Mouse (Mus musculus) kidney, embryonic 14.5 days (tissue): Measurements from ENCODE around the gene Esrrg. TPM values are rescaled to one million over a fixed set of nuclear protein-coding genes. Genes with fewer than 3 reads are reported as not detected.
A peak's percentile ranks its signal among the peaks of the same experiment; 100 is the strongest.

ENCODE experiments used
- ATAC-seq: fragments of 200-750 bp; cut with Nextera tagmentation; 2 replicates; pipeline ENCODE4 v1.8.0; 2017; ENCODE audit warnings: moderate number of reproducible peaks, mild to moderate bottlenecking, moderate TSS enrichment, moderate library complexity; ENCODE audit not compliant: low FRiP score, low TSS enrichment
- H3K27ac ChIP-seq: fragments of 300-500 bp; sonication (generic); 2 replicates; pipeline ENCODE4 v1.5.1; 2014; ENCODE audit warnings: low read depth, mild to moderate bottlenecking, low read length, moderate library complexity, mixed read lengths
- H3K27me3 ChIP-seq: fragments of 300-500 bp; sonication (generic); 2 replicates; pipeline ENCODE4 v1.6.1; 2014; ENCODE audit warnings: mild to moderate bottlenecking, low read length; ENCODE audit not compliant: control insufficient read depth, insufficient read depth
- H3K36me3 ChIP-seq: fragments of 300-500 bp; sonication (generic); 2 replicates; pipeline ENCODE4 v1.6.1; 2014; ENCODE audit warnings: low read length, mixed read lengths; ENCODE audit not compliant: control insufficient read depth, insufficient read depth
- H3K4me1 ChIP-seq: fragments of 300-500 bp; sonication (generic); 2 replicates; pipeline ENCODE4 v1.6.1; 2014; ENCODE audit warnings: low read length, mixed read lengths; ENCODE audit not compliant: control insufficient read depth, insufficient read depth
- H3K4me2 ChIP-seq: fragments of 300-500 bp; sonication (generic); replicated peaks from 2 replicates; pipeline ENCODE4 v1.6.1; 2014; ENCODE audit warnings: low read depth, mild to moderate bottlenecking, low read length
- H3K4me3 ChIP-seq: fragments of 300-500 bp; sonication (generic); 2 replicates; pipeline ENCODE4 v1.5.1; 2014; ENCODE audit warnings: mild to moderate bottlenecking, low read length
- H3K9ac ChIP-seq: fragments of 300-500 bp; sonication (generic); 2 replicates; pipeline ENCODE4 v1.6.1; 2014; ENCODE audit warnings: low read depth, mild to moderate bottlenecking, low read length, moderate library complexity
- H3K9me3 ChIP-seq: fragments of 300-500 bp; sonication (generic); 2 replicates; pipeline ENCODE4 v1.6.1; 2016; ENCODE audit warnings: low read length; ENCODE audit not compliant: control insufficient read depth
- whole genome bisulfite sequencing: fragments of 180-500 bp; shearing (Covaris S2); extraction: QIAGEN DNeasy Blood & Tissue Kit; methylation state at CpG from one replicate; pipeline ENCODE4 v1.1.7; 2014; 5-methylcytosine and 5-hydroxymethylcytosine counted together
- polyA plus RNA-seq: library from polyadenylated mRNA; unstranded; fragments of >200 nt; fragmentation: Nextera tagmentation; extraction: Ambion mirVana; gene quantifications from 2 replicates; pipeline ENCODE4 v1.2.1, GENCODE M21; 2014

The Esrrg gene
- polyA plus RNA-seq, 1 experiment from 2014 or later, result 21.5 TPM

- no peak for ATAC-seq
- Histone ChIP-seq H3K36me3 (no peaks in the 10 kb centered on the region), H3K4me1 (no peaks in the 10 kb centered on the region), H3K4me2 (no peak overlapping the region), H3K9me3 (no peaks in the 10 kb centered on the region), H3K9ac (no peak overlapping the region), H3K27ac (no peak overlapping the region), H3K4me3 (no peak overlapping the region), H3K27me3 (no peaks in the 10 kb centered on the region)
- WGBS, result 53% methylated on average over 17 of the region's 17 CpGs
These were observed 578.0 kb downstream of the Esrrg start for GRCm38 (mm10) chr1:188186440-188187117.

- no peaks in the 10 kb centered on the region for H3K9me3 ChIP-seq
- no peak overlapping the region for H3K27ac ChIP-seq
- H3K4me1 ChIP-seq, result no peaks in the 10 kb centered on the region
- no peak overlapping the region for H3K9ac ChIP-seq
- 91% methylated on average over 2 of the region's 2 CpGs for WGBS
- H3K27me3 ChIP-seq, result no peaks in the 10 kb centered on the region
- H3K36me3 ChIP-seq, result no peaks in the 10 kb centered on the region
- no peak overlapping the region for H3K4me2 ChIP-seq
- no peak overlapping the region for H3K4me3 ChIP-seq
- no peak for ATAC-seq
These were observed 584.4 kb downstream of the Esrrg start for GRCm38 (mm10) chr1:188192971-188193370.

GRCm38 (mm10) chr1:188207421-188207820 is 598.8 kb downstream of the Esrrg start:
- H3K4me3 ChIP-seq, result no peak overlapping the region
- 21% methylated on average over 6 of the region's 6 CpGs for WGBS
- no peak overlapping the region for H3K9ac ChIP-seq
- H3K27me3 ChIP-seq, result no peaks in the 10 kb centered on the region
- no peaks in the 10 kb centered on the region for H3K36me3 ChIP-seq
- H3K4me1 ChIP-seq, result no peaks in the 10 kb centered on the region
- H3K4me2 ChIP-seq, result no peak overlapping the region
- H3K27ac ChIP-seq, result no peak overlapping the region
- no peaks in the 10 kb centered on the region for H3K9me3 ChIP-seq
- peak; percentile 81; the same call in 1 of the 2 replicates for ATAC-seq

- Histone ChIP-seq H3K4me2 (no peak overlapping the region), H3K4me1 (no peaks in the 10 kb centered on the region), H3K9me3 (no peaks in the 10 kb centered on the region), H3K27me3 (no peaks in the 10 kb centered on the region), H3K27ac (no peak overlapping the region), H3K4me3 (no peak overlapping the region), H3K36me3 (no peaks in the 10 kb centered on the region), H3K9ac (no peak overlapping the region)
- ATAC-seq, result no peak
- 93% methylated on average over 1 of the region's 1 CpGs for WGBS
These were observed 600.4 kb downstream of the Esrrg start for GRCm38 (mm10) chr1:188209025-188209424.

GRCm38 (mm10) chr1:188214885-188215611 is 606.5 kb downstream of the Esrrg start:
- no peak; the same call in 1 of the 2 replicates for ATAC-seq

GRCm38 (mm10) chr1:188221226-188221792 is 612.7 kb downstream of the Esrrg start:
- ATAC-seq, result no peak

More at GRCm38 (mm10) chr1:188214885-188215611, 606.5 kb downstream of the Esrrg start:
- Histone ChIP-seq H3K27ac (no peak overlapping the region), H3K4me3 (no peak overlapping the region), H3K9ac (no peak overlapping the region), H3K4me2 (no peak overlapping the region), H3K4me1 (no peaks in the 10 kb centered on the region), H3K36me3 (no peaks in the 10 kb centered on the region), H3K27me3 (no peaks in the 10 kb centered on the region), H3K9me3 (no peaks in the 10 kb centered on the region)
- WGBS, result 60% methylated on average over 10 of the region's 10 CpGs

GRCm38 (mm10) chr1:188233036-188233724 is 624.6 kb downstream of the Esrrg start:
- Histone ChIP-seq H3K27ac (no peak overlapping the region), H3K4me1 (no peaks in the 10 kb centered on the region), H3K36me3 (no peaks in the 10 kb centered on the region), H3K4me3 (no peak overlapping the region), H3K9me3 (no peaks in the 10 kb centered on the region), H3K4me2 (no peak overlapping the region), H3K27me3 (no peaks in the 10 kb centered on the region), H3K9ac (no peak overlapping the region)
- WGBS, result 89% methylated on average over 5 of the region's 5 CpGs
- no peak for ATAC-seq

More at GRCm38 (mm10) chr1:188221226-188221792, 612.7 kb downstream of the Esrrg start:
- 84% methylated on average over 4 of the region's 4 CpGs for WGBS
- Histone ChIP-seq H3K4me2 (no peak overlapping the region), H3K9me3 (no peaks in the 10 kb centered on the region), H3K4me1 (no peaks in the 10 kb centered on the region), H3K4me3 (no peak overlapping the region), H3K27ac (no peak overlapping the region), H3K36me3 (no peaks in the 10 kb centered on the region), H3K9ac (no peak overlapping the region), H3K27me3 (no peaks in the 10 kb centered on the region)

- Histone ChIP-seq H3K4me2 (no peak overlapping the region), H3K4me1 (no peaks in the 10 kb centered on the region), H3K4me3 (no peak overlapping the region), H3K27ac (no peak overlapping the region), H3K9me3 (no peaks in the 10 kb centered on the region), H3K9ac (no peak overlapping the region), H3K36me3 (no peaks in the 10 kb centered on the region), H3K27me3 (no peaks in the 10 kb centered on the region)
- ATAC-seq, result no peak
These were observed 630.0 kb downstream of the Esrrg start for GRCm38 (mm10) chr1:188238636-188239035.
